Mouse (Mus musculus) spleen, postnatal 14 days (tissue): ENCODE results near the gene G6pc3.
A peak's percentile ranks its signal among the peaks of the same experiment; 100 is the strongest.

ENCODE experiments used
- DNase-seq, 2 experiments: peaks; one replicate each; pipeline ENCODE4 v3.0.0; 2021 to 2022; ENCODE audit warnings: low spot score in 2 of 2

Gene G6pc3

DNA sequence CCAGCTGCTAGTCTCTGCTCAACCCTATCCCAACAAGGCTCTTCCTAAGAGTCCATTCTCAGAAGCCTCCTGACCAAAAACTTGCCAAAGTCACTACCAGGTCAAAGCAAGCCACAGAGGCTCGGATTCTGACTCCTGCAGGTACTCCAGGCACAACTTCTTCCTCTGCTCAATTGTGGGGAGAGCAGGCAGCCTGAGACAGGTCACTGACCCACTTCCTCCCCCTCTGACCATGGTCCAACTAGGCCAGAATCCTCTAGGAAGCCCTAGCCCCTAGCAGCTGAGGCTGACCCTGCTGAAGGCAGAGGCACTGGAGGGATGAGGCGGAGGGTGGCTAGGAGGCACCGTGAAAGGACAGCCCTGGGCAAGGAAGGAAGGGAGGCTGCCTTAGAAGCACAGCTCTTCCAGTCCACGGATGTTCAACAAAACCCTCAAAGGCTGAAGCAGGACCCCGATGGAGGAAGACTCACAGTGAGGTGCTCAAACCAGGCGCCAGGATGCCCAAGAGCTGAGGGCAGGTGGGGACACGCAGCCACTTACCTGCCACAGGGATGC is 28.5 kb downstream of the G6pc3 start:
- DNase-seq: no peak

DNA sequence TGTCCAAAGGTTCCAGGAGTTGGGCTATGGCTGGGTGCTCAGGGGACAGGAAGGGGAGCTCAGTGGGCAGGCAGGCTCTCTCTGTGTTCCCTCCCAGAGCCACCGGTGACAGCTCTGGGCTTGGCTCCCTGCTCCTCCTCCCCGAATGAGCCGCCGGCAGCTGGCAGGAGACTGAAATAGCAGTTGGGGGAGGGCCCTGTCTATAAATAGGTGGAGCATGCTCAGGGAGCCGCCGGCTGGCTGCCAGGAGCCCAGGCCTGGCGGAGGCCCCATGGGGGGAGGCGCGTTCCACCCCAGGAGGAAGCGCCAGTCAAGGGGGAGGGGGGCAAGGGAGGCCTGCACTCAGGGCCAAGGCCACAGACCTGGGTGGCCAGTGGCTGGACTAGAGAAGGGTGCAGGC is 29.4 kb downstream of the G6pc3 start:
- DNase-seq: peak; percentile 59 to 64

DNA sequence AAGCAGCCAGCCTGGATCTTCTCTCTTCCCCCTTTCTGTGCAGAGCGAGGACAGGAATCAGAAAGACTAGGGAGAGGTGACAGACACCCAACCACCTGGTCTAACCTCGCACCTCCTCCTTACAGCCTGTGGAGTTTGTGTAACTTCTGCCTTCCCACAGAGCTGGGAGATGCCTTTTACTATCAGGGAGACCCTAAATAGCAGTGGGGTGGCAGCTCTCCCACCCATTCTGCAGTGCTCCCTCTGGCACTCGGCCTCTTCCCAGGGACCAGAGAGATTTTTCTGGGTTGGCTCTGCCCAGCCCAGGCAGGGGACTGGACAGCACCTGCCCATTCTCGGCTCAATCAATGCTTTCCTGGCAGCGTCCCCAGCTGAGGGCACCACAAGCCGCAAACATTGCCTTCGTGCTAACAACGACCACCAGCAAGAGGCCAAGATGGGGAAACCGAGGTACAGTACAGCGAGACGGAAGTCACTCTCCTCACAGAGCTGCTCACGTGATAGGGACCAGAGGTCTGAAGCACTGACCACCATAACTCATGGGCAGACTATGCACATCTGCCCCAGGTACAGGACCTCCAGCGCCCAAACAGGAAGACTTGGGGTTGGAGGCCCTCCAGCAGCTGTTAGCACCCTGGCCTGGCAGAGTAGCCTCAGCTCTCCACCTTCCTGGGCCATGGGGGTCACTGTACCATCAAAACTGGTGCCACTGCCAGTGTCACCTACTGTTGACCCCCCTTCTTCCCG is 30.0 kb downstream of the G6pc3 start:
- DNase-seq: no peak

DNA sequence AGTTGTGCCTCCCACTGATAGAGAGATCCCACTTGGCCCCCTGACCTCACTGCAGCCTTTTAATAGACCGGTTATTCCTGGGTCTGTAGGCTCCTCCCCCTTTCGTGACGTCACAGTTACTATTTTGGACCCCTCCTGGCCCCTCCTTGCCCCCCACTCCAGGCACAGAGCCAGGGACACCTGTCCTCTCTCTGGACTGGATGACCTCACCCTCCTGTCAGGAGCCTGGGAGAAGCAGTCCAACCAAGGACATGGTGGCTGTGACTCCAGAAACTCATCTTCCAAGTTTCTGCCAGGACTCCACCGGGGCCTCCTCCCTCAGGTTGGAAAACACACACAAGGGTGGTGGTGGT is 30.6 kb downstream of the G6pc3 start:
- no peak for DNase-seq

DNA sequence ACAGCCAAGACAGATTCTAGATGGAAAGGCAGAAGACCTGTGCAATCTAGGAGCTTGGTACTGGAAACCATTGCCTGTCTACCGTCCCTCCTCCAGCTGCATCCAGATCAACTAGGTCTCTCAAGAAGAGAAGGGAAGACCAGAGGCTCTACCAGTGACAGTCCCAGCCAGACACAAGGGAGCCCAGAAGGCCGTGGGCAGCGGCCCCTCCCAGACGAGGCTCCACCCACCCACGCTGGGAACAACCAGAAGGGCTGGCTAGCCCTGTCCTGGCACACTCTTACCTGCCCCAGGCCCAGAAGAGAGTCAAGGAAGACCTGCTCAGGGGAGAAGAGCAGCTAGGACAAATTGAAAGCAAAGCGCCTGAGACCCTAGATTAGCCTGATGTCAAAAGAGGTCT is 31.0 kb downstream of the G6pc3 start:
- no peak for DNase-seq

DNA sequence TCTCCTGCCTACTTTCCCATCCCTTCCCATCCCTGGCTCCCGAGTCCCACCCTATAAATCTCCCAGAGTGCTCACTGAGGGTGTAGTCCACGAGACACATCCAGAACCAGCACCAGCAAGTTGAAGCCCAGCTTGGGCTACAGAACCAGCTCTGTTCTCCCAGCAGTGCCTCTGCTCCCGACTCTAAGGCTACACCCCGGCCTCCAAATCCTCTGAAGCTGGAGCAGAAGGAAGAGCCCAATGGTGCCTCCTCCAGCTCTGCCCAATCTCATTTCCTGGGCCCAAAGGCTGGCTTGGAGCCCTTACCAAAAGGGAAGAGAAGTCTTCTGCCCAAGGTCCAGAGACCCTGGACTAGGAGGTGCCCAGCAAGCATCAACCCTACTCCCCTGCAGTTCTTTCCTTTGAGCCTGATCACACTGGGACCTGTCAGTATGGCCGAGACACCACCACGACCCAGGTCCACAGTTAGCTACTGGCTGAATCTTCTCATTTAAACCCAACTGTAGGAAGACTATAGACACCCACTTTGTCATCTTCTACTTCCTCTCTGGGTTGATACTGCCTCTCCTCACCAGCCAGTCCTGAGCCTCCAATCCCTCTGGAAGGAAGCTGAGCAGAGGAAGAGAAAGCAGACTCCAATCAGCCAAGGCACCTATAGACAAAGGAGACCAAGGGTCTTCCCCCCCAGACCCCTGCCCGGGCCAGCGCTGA is 32.0 kb downstream of the G6pc3 start:
- DNase-seq: no peak

DNA sequence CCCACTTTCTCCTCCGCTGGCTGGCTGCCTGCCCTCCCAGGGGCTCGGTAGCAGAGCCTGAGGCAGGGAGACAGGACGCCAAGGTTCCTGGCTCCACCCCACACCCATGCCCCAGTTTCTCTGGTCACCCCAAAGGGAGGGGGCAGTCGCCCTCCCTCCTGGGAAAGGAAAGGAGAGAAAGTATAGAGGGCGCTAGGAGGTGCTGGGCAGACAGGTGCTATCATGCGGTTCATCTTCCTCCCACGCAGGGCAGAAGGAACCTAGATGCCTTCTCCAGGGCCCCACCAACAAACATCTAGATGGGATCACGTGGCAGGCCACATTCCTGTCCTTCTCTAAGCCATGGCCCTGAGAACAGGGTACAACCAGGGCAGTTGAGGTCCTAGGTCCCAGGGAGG is 32.5 kb downstream of the G6pc3 start:
- no peak for DNase-seq

DNA sequence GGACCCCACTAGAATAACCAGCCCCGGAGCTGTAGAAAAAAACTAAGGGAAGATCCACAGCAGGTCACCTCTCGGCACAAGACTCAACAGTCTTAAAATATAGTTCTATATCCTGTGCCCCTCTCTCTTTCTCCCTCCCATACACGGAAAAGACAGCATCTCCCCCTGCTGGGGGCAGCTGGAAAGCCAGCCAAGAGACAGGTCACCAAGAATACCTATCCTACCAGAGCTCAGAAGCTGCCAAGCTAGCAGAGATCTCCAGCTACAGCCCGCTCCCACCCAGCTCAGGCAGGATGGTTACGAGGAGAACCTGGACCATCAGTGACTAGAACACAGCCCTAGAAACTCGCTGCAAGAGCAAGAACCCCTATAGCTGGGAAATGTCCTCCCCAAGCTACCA is 33.7 kb downstream of the G6pc3 start:
- peak; percentile 44 to 71 for DNase-seq

DNA sequence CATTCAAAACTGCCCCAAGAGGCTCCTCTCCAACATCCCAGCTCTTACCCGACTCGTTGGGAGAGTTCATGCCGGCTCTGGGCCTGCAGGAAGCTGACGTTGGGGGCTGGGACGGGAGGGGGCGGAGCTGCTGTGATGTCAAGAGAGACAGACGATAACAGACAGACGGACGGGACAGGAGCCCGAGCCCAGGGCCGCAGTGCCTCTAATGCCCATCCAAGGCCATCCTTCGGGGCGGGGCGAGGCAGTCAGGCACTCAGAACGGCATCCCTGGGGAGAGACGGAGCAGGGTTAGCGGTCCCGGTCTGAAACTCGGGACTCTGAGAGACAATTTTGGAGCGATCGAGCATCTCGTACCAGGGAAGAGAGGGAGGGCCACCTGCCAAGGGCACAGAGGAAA is 35.3 kb downstream of the G6pc3 start:
- no peak for DNase-seq

DNA sequence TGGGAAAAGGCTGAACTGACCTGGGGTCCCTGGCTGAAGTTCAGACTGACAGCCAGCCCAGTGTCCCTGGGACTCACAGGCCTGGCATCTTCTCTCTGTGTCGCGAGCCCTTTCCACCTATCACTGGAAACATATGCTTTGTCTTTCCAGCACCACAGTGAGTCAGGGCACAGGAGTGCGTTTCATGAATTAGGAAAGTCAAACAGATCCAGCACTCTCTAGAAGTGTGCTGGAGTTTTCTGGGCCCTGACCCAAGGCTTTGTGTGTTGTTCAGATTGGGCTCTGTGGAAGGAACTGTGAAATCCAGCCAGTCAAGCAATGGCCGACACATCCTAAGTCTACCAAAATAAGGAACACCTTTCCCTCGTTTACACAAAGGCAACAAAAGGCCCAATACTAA is 35.8 kb downstream of the G6pc3 start:
- DNase-seq: no peak

DNA sequence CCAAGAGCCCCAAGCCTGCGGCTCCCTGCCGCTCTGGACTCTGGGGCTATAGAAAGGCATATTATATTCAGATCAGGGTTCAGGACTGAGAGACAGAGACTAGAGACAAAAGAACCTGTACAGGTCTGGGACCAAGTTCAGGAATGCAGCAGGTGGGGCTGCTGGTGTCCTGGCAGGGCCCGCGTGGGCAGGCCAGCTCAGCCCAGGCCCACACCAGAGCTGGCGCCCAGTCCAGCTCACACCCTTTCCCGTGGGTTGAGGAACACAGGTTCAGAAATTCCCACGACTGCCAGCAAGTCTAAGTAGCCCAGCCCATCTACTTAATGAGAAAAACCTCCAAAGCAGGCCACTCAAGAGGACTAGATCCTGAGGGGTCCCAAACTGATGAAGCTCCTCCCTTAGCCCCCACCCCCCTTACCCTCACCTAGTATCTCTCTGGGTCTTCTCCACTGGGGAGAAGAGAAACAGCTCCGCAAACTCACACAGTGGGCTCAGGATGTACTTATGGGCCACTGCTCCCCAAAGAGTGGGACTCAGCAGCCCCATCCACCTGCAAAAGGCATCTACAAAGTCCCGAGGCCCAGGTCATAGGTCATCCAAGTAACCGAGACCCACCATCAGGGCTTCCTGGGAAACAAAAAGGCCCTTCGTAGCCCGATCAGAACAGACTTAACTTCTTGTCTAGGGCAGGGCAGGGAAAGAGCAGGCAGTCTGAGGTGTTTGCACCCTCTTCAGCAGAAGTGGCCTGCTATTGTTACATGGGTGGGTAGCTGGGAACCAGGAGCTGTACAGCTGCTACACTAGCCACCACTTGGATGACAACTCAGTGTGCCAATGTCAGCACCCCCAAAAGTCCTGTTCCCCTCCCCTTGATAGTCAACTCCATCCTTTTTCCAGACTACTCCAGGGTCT is 36.9 kb downstream of the G6pc3 start:
- no peak for DNase-seq

DNA sequence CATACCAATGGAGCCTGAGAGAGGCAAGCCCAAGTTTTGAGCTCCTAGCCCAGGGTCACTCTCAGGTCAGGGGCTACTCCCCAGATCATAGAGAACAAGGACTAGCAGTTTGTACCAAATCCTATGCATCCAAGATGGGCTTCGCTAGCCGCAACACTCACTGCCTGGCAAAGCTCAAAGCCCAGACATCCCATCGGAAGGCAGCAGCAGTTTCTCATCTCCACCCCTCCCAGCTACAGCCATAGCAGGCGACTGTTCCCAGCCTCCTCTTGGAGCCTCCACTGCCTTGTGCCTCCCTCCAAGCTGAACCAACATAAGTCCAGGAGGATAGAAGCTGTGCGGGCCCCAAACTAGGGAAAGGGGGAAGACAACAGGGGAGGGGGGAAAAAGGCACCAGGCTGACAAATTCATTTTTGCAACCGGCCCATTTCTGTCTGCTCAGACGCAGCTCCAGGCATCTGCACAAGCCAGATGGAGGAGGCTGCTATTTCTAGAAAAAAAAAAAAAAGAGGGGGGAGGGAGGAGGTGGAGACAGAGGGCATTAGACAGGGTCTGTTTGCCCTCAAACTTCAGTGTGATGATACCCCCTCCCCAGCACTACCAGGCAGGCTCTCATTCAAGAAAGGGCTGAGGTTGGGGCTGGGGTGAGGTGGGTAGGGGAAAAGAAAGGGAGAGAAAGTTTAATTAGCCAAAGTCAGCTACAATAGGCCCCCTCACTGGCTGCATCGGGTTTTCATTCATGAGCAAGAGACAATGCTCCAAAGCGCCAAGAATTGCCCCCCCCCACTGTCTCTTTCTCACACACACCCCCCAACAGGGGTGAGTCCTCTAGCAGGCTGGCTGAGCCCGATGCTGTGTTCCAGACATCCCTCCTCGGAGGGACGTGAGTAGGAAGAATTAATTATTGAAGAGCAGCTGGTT is 38.1 kb downstream of the G6pc3 start:
- DNase-seq: no peak

DNA sequence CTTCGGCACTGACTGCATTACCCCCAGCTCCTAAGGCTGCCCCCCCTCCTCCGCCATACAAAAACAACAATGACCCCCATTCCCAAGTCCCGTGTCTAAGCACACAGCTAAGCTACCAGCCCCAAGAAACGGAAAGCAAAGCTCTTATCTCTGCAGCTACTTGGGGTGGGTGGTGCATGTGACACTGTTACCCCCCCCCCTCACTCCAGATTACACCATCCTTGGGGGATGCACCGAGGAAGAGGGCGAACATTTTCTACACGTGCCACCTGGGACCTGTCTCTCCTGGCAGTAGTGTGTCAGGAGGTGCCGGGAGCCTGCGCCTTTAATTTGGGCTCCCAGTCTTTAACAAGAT is 38.7 kb downstream of the G6pc3 start:
- DNase-seq: no peak

DNA sequence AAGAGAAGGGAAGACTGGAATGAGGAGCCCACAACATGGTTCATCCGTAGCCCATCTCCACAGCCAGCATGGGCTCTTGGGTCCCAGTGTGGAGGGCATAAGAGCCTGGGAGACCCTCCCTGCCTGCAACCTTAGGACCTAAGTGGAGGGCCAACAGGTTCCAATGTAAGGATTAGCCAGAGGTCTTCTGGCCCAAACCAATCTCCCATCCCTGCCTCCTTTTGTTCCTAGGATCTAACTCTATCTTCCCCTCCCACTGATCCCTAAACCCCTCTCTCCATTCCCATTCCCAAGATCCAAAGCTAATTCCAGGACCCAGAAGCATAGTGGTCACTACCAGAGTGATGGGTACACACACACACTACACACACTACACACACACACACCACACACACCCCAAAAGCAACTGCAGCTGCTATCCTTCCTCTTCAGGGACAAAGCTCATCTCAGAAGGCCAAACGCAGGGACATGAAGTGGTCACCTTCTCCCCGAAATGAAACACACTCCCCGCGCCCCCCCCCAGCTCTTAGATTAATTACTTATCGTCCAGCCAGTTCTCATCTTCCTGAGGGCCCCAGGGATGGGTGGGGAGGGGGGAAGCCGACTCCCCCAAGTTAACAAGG is 39.3 kb downstream of the G6pc3 start:
- DNase-seq: no peak

DNA sequence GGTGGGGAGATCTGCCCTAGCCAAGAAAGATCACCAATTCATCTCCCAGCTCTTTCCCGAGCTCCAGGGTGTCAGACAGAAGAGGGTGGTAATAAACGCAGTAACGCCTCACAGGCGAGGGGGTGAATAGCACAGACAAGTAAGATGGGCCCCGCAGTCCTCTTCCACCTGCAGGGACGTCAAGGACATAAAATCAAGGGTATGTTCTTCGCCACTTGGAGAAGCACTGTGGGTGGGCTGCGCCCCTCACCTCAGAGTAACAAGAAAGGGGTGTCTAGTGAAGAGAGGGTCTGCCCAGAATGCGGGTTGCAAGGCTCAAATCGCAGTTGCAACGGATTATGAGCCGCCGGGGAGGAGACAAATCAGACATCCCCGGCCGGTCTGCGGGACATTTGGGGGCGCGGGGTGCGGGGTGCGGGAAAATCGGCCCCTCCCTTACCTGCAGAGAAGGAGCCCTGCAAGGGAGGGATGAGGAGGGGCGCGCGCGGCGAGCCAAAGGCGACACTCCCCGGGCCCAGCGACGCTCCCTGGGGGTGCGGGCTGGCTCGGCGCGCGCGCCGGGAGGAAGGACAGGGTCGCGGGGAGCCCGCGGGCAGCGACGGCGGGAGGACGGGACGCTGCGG is 40.0 kb downstream of the G6pc3 start:
- no peak for DNase-seq

DNA sequence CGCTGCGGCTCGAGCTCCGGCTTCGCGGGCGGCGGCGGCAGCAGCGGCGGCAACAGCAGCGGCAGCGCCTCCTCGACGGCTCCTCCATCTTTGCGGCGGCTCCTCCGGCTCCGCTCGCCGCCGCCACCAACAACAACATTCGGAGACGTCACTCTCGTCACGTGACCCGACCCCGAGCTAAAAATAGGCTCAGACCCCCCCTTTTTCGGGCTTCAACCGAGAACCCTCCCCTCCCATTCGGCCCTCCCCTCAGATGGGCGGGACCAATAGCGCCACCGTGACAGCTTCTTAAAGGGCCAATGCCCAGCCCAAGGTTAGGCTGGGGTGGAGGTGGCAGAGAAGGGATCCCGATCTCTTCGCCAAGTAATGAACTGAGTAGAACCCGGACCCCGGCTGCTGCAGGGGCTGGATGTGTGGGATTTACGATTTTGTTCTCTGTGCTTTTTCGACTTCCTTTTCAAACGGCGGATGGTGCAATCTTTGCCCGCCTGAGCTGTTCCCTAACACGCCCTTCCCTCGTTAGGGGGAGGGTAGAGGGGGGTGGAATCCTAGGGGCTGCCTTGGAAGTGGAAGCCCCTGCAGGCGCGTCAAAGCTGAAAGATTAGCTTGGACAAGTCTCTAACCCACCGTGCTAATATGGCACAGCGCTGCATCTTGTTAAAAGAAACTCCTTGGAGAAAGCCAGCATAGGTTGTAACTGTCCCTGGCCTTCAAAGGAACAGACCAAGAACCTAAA is 40.8 kb downstream of the G6pc3 start, which contains the start of gene Hdac5:
Gene Hdac5 (minus strand): TSS at position 161 of the 736 bp plus-strand sequence.
- DNase-seq: peak; percentile 89 to 94

DNA sequence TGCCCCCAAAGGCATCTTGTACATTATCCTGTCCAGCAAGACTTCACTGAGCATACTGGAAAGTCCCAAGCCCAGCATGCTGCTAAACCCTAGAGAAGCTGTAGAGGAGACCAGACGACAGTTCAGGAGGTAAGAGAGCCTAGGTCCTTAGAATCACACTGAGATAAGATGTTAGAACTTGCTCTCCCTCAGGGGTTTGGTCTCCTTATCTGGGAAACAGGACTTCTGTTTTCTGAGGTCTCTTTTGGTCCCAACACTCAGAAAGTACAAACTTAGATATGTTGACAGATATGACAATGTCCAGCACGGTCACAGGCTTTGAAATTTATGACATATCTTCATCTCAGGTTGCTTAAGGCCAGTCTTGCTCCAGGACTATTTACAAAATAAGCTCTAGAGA is 46.6 kb downstream of the G6pc3 start:
- DNase-seq: no peak

DNA sequence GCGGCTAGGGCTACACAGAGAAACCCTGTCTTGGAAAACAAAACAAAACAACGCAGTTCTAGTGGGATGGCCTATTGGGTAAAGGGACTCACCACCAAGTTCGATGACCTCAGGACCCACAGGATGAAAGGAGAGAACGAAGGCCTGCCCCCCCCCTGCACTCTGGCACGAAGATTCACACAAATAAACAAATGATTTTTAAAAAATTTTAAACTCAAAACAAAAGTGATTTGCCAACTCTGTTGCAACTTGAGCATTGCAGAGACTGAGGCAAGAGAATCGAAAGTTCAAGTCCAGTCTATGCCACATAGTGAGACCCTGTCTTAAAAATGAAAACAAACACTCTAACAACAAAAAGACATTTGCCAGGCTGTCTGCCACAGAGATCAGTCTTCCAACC is 51.2 kb downstream of the G6pc3 start:
- DNase-seq: no peak

DNA sequence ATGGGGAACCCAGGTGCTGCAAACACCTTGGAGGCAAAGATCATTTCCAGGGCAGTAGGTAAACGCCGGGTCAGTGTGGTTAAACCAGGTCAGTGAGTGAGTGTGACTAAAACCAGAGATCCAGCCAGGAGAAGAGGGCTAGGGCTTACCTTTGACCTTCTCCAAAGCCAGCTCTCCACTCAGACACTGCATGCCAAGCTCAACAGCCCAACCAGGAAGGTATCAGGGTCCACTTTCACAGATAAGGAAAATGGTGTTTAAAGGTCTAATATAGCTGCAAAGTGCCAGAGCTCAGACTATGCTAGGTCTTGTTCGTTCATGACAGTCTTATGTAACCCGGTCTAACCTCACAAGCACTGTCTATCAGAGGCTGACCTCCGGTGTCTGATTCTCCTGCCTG is 51.8 kb downstream of the G6pc3 start:
- no peak for DNase-seq

DNA sequence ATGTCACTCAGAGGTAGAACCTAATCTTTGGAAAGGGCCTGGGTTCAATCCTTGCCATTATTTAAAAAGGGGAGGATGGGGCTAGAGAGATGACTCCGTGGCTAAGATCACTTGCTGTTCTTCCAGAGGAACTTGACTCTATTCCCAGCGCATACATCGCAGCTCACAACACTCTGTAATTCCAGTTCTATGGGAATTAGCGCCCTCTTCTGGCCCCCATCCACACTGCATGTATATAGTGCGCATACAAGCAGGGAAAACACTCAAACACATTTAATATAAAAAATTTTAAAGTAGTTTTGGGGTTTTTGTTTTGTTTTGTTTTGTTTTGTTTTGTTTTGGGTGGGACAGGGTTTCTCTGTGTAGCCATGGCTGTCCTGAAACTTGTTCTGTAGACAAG is 52.5 kb downstream of the G6pc3 start:
- no peak for DNase-seq
